ENCODE assay signal across 11 mouse cellular contexts in genomic region chr9:120976158-120976557, GRCm38 (mm10). TPM values are rescaled to one million over a fixed set of nuclear protein-coding genes. Genes with fewer than 3 reads are reported as not detected.
DNase-seq lines count a peak whose midpoint lies in the region; ATAC-seq and TF ChIP-seq lines count a peak whose summit lies in the region.
"Had no signal": no experiment of that assay in that cellular context is flagged by ENCODE, and none has a peak within 500 bp of the region (broad histone marks: within the 10 kb centered on the region; RNA-seq: fewer than 3 reads in every experiment).

No protein-coding gene starts in this region.

- peak; percentile 57 to 59 for DNase-seq in heart, adult 18-20 months
- no peak for DNase-seq in heart, postnatal 25 days (ENCODE audit: low spot score)
- DNase-seq in 3T3-L1 (ENCODE audit: low read depth, low spot score): peak; percentile 80
- DNase-seq in forebrain, postnatal 0 days: peak; percentile 70
- DNase-seq in kidney, postnatal 4 days: peak; percentile 41 to 52
- no peak for DNase-seq in B cell, adult 2 months
- no peak for DNase-seq in spleen, adult 12 weeks (ENCODE audit: low spot score)
- no peak for DNase-seq in embryo, embryonic 10 days (ENCODE audit: low spot score)
- DNase-seq: adrenal gland, adult 8-10 months; right cerebral cortex, postnatal 25 days had no signal

- intact Hi-C loops in heart, postnatal 25 days (cut with DNase I): no loop called here

- H3K4me3 ChIP-seq in forebrain, postnatal 0 days (ENCODE audit: low read depth, low read length): no peak overlapping the region
- H3K4me3 ChIP-seq: embryonic facial prominence, embryonic 12.5 days had no signal

- H3K4me1 ChIP-seq in forebrain, postnatal 0 days (ENCODE audit: insufficient read depth): no peaks in the 10 kb centered on the region

- H3K4me2 ChIP-seq in forebrain, postnatal 0 days (ENCODE audit: low read depth): no peak overlapping the region
- H3K4me2 ChIP-seq: embryonic facial prominence, embryonic 12.5 days had no signal

- H3K9me3 ChIP-seq in forebrain, postnatal 0 days (ENCODE audit: low read length): no peaks in the 10 kb centered on the region
- H3K9me3 ChIP-seq: embryonic facial prominence, embryonic 12.5 days had no signal

- no peak for TF ChIP-seq CTCF in forebrain, postnatal 0 days (IDR thresholded peaks at IDR 0.05; ENCODE audit: low read depth)

- no peak overlapping the region for H3K27ac ChIP-seq in forebrain, postnatal 0 days (ENCODE audit: low read depth, low read length)

- H3K27me3 ChIP-seq in forebrain, postnatal 0 days (ENCODE audit: insufficient read depth, low read length): no peaks in the 10 kb centered on the region
- H3K27me3 ChIP-seq: embryonic facial prominence, embryonic 12.5 days had no signal

- WGBS in forebrain, postnatal 0 days: 33% methylated on average over 5 of the region's 5 CpGs

- no peaks in the 10 kb centered on the region for H3K36me3 ChIP-seq in forebrain, postnatal 0 days (ENCODE audit: insufficient read depth)
- H3K36me3 ChIP-seq: embryonic facial prominence, embryonic 12.5 days had no signal

- ATAC-seq in forebrain, postnatal 0 days: peak; percentile 92

- H3K9ac ChIP-seq in forebrain, postnatal 0 days: no peak overlapping the region
- H3K9ac ChIP-seq: embryonic facial prominence, embryonic 12.5 days had no signal

RNA-seq across cellular contexts. Expression of gene Ctnnb1, which starts 47.1 kb away (rescaled TPM):
- total RNA-seq in heart, adult 18-20 months (2021): 100 to 1,000 TPM; 384 to 392 TPM
- total RNA-seq in heart, postnatal 25 days (2021): 100 to 1,000 TPM; 450 to 481 TPM
- total RNA-seq in forebrain, postnatal 0 days (2014; rRNA removed): 839 and 1,100 TPM in 2 replicates
- 368 and 388 TPM in 2 replicates for polyA plus RNA-seq in forebrain, postnatal 0 days (2015; fragmentation: Nextera tagmentation; extraction: Ambion mirVana)

Comparison
In these comparisons a context has a peak if more than half of its experiments do, and no peak if none do; other contexts are left out.
1. DNase-seq: peak in heart, adult 18-20 months (2 of 2), 3T3-L1 (single experiment), forebrain, postnatal 0 days (single experiment) and kidney, postnatal 4 days (2 of 2); none in heart, postnatal 25 days (single experiment), B cell, adult 2 months (0 of 2), spleen, adult 12 weeks (single experiment) and embryo, embryonic 10 days (single experiment).